Mouse (Mus musculus): ENCODE measurements around the gene Chd5. TPM values are rescaled to one million over a fixed set of nuclear protein-coding genes. Genes with fewer than 3 reads are reported as not detected.

The Chd5 gene
- polyA plus RNA-seq, 1 experiment = not detected

DNA sequence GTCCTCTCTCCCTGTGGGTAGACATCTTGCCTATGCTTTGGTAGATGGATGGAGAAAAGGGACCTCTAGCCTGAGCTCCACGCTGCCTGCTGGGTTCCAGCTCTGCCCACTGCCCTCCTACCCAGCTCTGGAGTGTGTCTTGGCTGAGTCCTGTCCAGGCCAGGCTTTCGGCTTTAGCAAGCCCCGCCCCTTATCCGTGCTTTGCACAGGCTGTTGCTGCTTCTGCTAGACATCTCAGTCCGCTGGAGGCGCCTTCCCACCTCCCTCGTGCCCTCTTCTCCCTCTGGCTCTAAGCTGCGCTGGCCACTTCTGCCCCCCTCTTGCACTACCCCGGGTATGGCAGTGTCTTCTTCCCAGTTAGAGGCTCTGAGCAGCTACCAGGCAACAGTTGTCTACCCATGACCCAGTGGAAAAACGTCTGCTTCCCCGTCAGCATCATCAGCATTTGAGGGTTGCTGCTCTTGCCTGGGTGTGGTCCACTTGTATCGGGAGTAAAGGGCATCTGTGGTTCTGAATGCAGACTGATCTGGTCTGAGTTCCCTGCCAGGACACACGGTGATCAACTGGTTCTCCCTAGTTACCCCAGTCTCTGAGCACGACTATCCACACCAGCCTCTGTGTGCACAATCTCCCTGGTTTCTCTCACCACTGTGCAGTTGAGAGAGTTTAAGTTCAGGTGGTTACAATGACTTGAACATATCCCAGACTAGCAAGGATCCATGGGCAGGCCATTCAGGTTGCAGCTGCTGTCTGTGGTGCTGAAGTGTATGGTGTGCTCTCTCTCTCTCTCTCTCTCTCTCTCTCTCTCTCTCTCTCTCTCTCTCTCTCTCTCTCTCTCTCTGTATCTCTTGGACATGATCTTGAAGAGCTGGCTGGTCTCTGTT is 13.2 kb downstream of the Chd5 start:
- H3K4me3 ChIP-seq (replicated peaks; ENCODE audit: control insufficient read depth, low read depth, low read length) = no peak overlapping the region
- 16% methylated on average over 14 of the region's 14 CpGs for WGBS
- H3K4me1 ChIP-seq (ENCODE audit: control insufficient read depth, insufficient read depth, low read length) = no peaks in the 10 kb centered on the region
- TF ChIP-seq CTCF (IDR thresholded peaks at IDR 0.05; ENCODE audit: control insufficient read depth, insufficient read depth, low read length) (no peak), POLR2A (IDR thresholded peaks at IDR 0.05; ENCODE audit: borderline replicate concordance, control insufficient read depth, low read depth, low read length) (no peak)
- H3K27ac ChIP-seq (ENCODE audit: control insufficient read depth, insufficient read depth, low read depth, low read length, poor library complexity) = no peak overlapping the region

- Histone ChIP-seq H3K27ac (ENCODE audit: control insufficient read depth, insufficient read depth, low read depth, low read length, poor library complexity) (no peak overlapping the region), H3K4me1 (ENCODE audit: control insufficient read depth, insufficient read depth, low read length) (no peaks in the 10 kb centered on the region), H3K4me3 (replicated peaks; ENCODE audit: control insufficient read depth, low read depth, low read length) (no peak overlapping the region)
- 66% methylated on average over 14 of the region's 14 CpGs for WGBS
- TF ChIP-seq POLR2A (IDR thresholded peaks at IDR 0.05; ENCODE audit: borderline replicate concordance, control insufficient read depth, low read depth, low read length) = no peak
- TF ChIP-seq CTCF (IDR thresholded peaks at IDR 0.05; ENCODE audit: control insufficient read depth, insufficient read depth, low read length) = no peak
These were observed 15.6 kb downstream of the Chd5 start for GRCm38 (mm10) chr4:152353886-152354637.

DNA sequence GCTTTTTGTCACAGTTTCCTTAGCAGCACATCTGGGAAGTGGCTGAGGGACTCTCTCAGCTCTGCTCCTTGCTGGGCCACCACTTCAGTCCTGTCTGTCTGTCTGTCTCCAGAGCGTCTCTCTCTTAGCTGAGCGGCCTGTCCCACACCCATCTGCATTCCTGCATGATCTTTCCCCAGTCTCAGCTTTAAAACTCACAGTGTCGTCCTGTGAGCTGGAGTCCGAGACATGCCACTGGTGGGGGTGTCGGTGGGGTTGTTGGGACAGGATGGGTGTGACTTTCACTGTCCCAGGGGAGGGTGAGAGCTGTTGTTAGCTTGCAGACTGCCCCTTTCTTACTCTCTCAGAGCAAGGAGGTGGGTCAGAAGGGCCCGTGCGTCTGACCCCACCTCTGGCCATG is 17.2 kb downstream of the Chd5 start:
- Histone ChIP-seq H3K4me3 (replicated peaks; ENCODE audit: control insufficient read depth, low read depth, low read length) (no peak overlapping the region), H3K4me1 (ENCODE audit: control insufficient read depth, insufficient read depth, low read length) (no peaks in the 10 kb centered on the region), H3K27ac (ENCODE audit: control insufficient read depth, insufficient read depth, low read depth, low read length, poor library complexity) (no peak overlapping the region)
- TF ChIP-seq CTCF (IDR thresholded peaks at IDR 0.05; ENCODE audit: control insufficient read depth, insufficient read depth, low read length) = no peak
- TF ChIP-seq POLR2A (IDR thresholded peaks at IDR 0.05; ENCODE audit: borderline replicate concordance, control insufficient read depth, low read depth, low read length) = no peak
- 85% methylated on average over 7 of the region's 7 CpGs for WGBS

DNA sequence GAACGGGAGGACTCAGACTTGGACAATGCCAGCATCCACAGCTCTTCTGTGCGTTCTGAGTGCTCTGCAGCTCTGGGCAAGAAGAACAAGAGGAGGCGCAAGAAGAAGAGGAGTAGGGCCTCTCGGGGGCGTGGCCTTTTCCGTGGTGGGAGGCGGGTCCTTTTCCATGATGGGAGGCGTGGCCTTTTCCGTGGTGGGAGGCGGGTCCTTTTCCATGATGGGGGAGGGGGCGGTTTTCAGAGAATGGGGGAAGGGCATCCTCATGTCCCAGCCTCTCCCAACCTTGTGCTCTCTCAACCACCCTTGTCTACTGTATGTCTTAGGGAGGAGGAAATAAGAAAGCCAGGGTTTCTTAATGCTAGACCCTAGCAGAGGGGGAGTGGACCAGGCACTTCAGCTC is 21.2 kb downstream of the Chd5 start:
- no peaks in the 10 kb centered on the region; the same call in 1 of the 2 replicates for H3K4me1 ChIP-seq (ENCODE audit: control insufficient read depth, insufficient read depth, low read length)
- 24% methylated on average over 11 of the region's 11 CpGs for WGBS
- H3K4me3 ChIP-seq (replicated peaks; ENCODE audit: control insufficient read depth, low read depth, low read length) = no peak overlapping the region
- no peak overlapping the region for H3K27ac ChIP-seq (ENCODE audit: control insufficient read depth, insufficient read depth, low read depth, low read length, poor library complexity)
- TF ChIP-seq CTCF (IDR thresholded peaks at IDR 0.05; ENCODE audit: control insufficient read depth, insufficient read depth, low read length) = no peak
- no peak for TF ChIP-seq POLR2A (IDR thresholded peaks at IDR 0.05; ENCODE audit: borderline replicate concordance, control insufficient read depth, low read depth, low read length)

DNA sequence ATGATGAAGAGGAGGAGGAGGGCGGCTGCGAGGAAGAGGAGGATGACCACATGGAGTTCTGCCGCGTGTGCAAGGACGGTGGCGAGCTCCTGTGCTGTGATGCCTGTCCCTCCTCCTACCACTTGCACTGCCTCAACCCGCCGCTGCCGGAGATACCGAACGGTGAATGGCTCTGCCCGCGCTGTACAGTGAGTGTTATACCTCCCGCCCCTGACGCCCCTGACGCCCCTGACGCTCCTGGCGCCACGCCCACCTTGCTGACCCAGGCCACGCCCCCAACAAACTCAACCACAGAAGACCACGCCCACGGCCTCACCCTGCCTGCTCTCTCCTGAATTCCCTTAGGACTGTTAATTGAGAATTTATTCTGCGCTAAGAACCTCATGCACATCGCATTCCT is 22.4 kb downstream of the Chd5 start:
- WGBS = 7% methylated on average over 24 of the region's 24 CpGs
- H3K4me3 ChIP-seq (replicated peaks; ENCODE audit: control insufficient read depth, low read depth, low read length) = no peak overlapping the region
- TF ChIP-seq POLR2A (IDR thresholded peaks at IDR 0.05; ENCODE audit: borderline replicate concordance, control insufficient read depth, low read depth, low read length) (no peak), CTCF (IDR thresholded peaks at IDR 0.05; ENCODE audit: control insufficient read depth, insufficient read depth, low read length) (no peak)

DNA sequence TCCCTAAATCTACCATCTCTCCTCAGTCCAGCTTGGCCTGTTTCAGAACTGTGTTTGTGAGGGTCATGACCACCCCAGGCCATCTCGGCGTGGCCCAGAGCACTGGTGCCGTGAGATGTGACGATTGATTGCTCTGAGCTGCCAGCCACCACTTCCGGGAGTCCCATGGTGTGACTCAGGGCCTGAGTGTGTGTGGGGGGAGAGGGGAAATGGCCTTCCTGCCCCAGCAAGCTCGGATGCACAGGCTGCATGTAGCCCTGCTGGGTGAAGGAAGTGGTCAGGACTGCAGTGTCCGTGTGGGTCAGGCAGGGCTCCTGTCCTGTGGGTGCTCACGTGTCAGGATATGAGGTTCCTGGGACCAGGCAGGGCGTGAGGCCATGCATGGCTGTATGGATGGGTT is 23.7 kb downstream of the Chd5 start:
- 3% methylated on average over 9 of the region's 9 CpGs for WGBS
- Histone ChIP-seq H3K27ac (ENCODE audit: control insufficient read depth, insufficient read depth, low read depth, low read length, poor library complexity) (no peak overlapping the region), H3K4me3 (replicated peaks; ENCODE audit: control insufficient read depth, low read depth, low read length) (no peak overlapping the region), H3K4me1 (ENCODE audit: control insufficient read depth, insufficient read depth, low read length) (no peaks in the 10 kb centered on the region; the same call in 1 of the 2 replicates)
- TF ChIP-seq POLR2A (IDR thresholded peaks at IDR 0.05; ENCODE audit: borderline replicate concordance, control insufficient read depth, low read depth, low read length) (peak; percentile 31; the same call in 1 of the 2 replicates), CTCF (IDR thresholded peaks at IDR 0.05; ENCODE audit: control insufficient read depth, insufficient read depth, low read length) (no peak)

More for the DNA sequence above, 22.4 kb downstream of the Chd5 start:
- H3K4me1 ChIP-seq (ENCODE audit: control insufficient read depth, insufficient read depth, low read length) = no peaks in the 10 kb centered on the region; the same call in 1 of the 2 replicates
- H3K27ac ChIP-seq (ENCODE audit: control insufficient read depth, insufficient read depth, low read depth, low read length, poor library complexity) = no peak overlapping the region

DNA sequence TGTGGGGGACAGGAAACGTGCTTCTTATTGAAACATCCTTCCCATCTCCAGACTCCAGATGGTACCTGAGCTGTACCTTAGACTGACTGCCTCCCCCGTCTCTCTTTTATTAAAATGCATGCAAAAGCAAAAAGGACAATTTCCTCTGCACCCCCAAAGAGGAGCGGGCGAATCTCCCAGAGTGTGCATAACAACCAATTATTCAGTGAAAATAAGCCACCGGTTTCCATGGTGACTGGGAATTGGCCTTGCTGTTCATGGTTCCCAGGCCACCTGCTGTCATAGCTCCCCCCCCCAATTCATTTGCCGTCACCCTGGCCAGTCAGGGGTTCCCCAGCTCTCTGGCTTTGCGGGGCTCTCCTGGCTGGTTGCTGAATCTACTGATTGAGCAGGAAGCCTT is 26.8 kb downstream of the Chd5 start:
- TF ChIP-seq POLR2A (IDR thresholded peaks at IDR 0.05; ENCODE audit: borderline replicate concordance, control insufficient read depth, low read depth, low read length) = no peak
- TF ChIP-seq CTCF (IDR thresholded peaks at IDR 0.05; ENCODE audit: control insufficient read depth, insufficient read depth, low read length) = no peak
- H3K4me3 ChIP-seq (replicated peaks; ENCODE audit: control insufficient read depth, low read depth, low read length) = no peak overlapping the region
- WGBS = 79% methylated on average over 7 of the region's 7 CpGs

More for the DNA sequence above, 26.8 kb downstream of the Chd5 start:
- Histone ChIP-seq H3K4me1 (ENCODE audit: control insufficient read depth, insufficient read depth, low read length) (no peaks in the 10 kb centered on the region; the same call in 1 of the 2 replicates), H3K27ac (ENCODE audit: control insufficient read depth, insufficient read depth, low read depth, low read length, poor library complexity) (no peak overlapping the region)

Data from bone marrow, adult 2 months (tissue).